In the genomic region with DNA sequence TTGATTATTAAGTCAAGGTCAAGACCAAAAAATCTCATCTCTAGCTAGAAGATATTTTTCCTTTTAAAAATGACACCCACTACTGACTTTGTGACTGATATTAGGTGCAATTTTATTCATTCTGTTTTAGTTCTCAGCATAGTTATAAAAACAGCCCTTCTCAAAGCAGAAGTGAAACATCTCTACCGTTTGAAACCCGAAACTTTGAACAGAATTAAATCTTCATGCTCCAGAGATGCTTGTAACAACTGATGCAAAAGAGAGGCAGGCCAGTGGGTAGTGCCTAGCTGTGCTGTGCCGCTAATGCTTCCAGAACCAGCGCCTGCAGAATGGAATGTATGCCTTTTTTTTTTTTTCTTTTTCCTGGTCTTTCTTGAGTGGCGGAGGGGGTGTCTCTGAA, we compare ENCODE assay signal across 23 mouse cellular contexts.
DNase-seq lines count a peak whose midpoint lies in the region; ATAC-seq and TF ChIP-seq lines count a peak whose summit lies in the region.
"Had no signal": no experiment of that assay in that cellular context is flagged by ENCODE, and none has a peak within 500 bp of the region (broad histone marks: within the 10 kb centered on the region; RNA-seq: fewer than 3 reads in every experiment).

No protein-coding gene starts in this region.

- WGBS in heart, embryonic 12.5 days = 36% methylated on average over 5 of the region's 5 CpGs
- 41% methylated on average over 5 of the region's 5 CpGs for WGBS in liver, postnatal 0 days (ENCODE audit: insufficient replicate concordance)
- WGBS in liver, embryonic 11.5 days = 35% methylated on average over 5 of the region's 5 CpGs
- WGBS in limb, embryonic 14.5 days = 12% methylated on average over 5 of the region's 5 CpGs

- TF ChIP-seq POLR2A in CH12.LX (IDR thresholded peaks at IDR 0.05; ENCODE audit: low read depth, low read length) = no peak
- TF ChIP-seq POLR2A in limb, embryonic 14.5 days (IDR thresholded peaks at IDR 0.05; ENCODE audit: borderline replicate concordance, extremely low read depth, insufficient read depth, insufficient read length) = no peak

- no peaks in the 10 kb centered on the region for H3K9me3 ChIP-seq in heart, embryonic 12.5 days (replicated peaks)
- no peaks in the 10 kb centered on the region for H3K9me3 ChIP-seq in liver, postnatal 0 days (ENCODE audit: low read length)
- H3K9me3 ChIP-seq in liver, embryonic 11.5 days (ENCODE audit: control insufficient read depth, low read length) = no peaks in the 10 kb centered on the region
- no peaks in the 10 kb centered on the region for H3K9me3 ChIP-seq in CH12.LX (replicated peaks; ENCODE audit: low read length)
- H3K9me3 ChIP-seq in limb, embryonic 14.5 days (ENCODE audit: control insufficient read depth, low read length) = no peaks in the 10 kb centered on the region
- H3K9me3 ChIP-seq: embryonic facial prominence, embryonic 15.5 days; forebrain, embryonic 12.5 days; heart, embryonic 13.5 days; hindbrain, embryonic 10.5 days; intestine, embryonic 15.5 days; liver, embryonic 15.5 days; lung, embryonic 15.5 days; midbrain, embryonic 13.5 days had no signal

- no peak; the same call in 1 of the 2 replicates for TF ChIP-seq RAD21 in CH12.LX (IDR thresholded peaks at IDR 0.05; ENCODE audit: low read depth, low read length)

- H3K27me3 ChIP-seq in heart, embryonic 12.5 days (replicated peaks) = peaks cover 87% of the 10 kb centered on the region
- H3K27me3 ChIP-seq in liver, postnatal 0 days (ENCODE audit: insufficient read depth, low read length) = peaks cover 50% of the 10 kb centered on the region
- H3K27me3 ChIP-seq in liver, embryonic 11.5 days (replicated peaks; ENCODE audit: control insufficient read depth, insufficient read depth, low read length) = peaks cover 95% of the 10 kb centered on the region
- H3K27me3 ChIP-seq in CH12.LX (replicated peaks) = no peaks in the 10 kb centered on the region
- H3K27me3 ChIP-seq in limb, embryonic 14.5 days (ENCODE audit: control insufficient read depth, insufficient read depth, low read length) = peaks cover 40% of the 10 kb centered on the region

- DNase-seq in heart, adult 8-10 months (ENCODE audit: low spot score) = no peak
- no peak for DNase-seq in liver, postnatal 0 days
- DNase-seq in liver, embryonic 11.5 days (ENCODE audit: low spot score) = no peak
- no peak for DNase-seq in CH12.LX (ENCODE audit: extremely low read depth)
- no peak for DNase-seq in limb, embryonic 14.5 days (ENCODE audit: low spot score)
- no peak for DNase-seq in cerebellum, postnatal 14 days
- no peak for DNase-seq in neural tube, embryonic 10.5 days (ENCODE audit: extremely low spot score, low spot score)
- DNase-seq: cerebellum, adult 9-10 months; gastrocnemius, postnatal 10 days; heart, postnatal 14 days; liver; lung, postnatal 36 days; thymus, postnatal 14 days had no signal

- H3K4me3 ChIP-seq in heart, embryonic 12.5 days = no peak overlapping the region
- no peak overlapping the region for H3K4me3 ChIP-seq in liver, postnatal 0 days (ENCODE audit: low read depth, low read length)
- no peak overlapping the region for H3K4me3 ChIP-seq in liver, embryonic 11.5 days (ENCODE audit: low read depth, low read length)
- H3K4me3 ChIP-seq in CH12.LX (replicated peaks in 1 of 3; ENCODE audit: low read depth in 2 of 3, low read length in 2 of 3, poor library complexity in 1 of 3) = no peak overlapping the region
- no peak overlapping the region for H3K4me3 ChIP-seq in limb, embryonic 14.5 days (replicated peaks; ENCODE audit: low read length)
- H3K4me3 ChIP-seq: forebrain, embryonic 12.5 days had no signal

- H3K4me1 ChIP-seq in heart, embryonic 12.5 days (replicated peaks) = peaks cover 44% of the 10 kb centered on the region
- H3K4me1 ChIP-seq in liver, postnatal 0 days (ENCODE audit: insufficient read depth) = peaks cover 9% of the 10 kb centered on the region; the same call in 1 of the 2 replicates
- peaks cover 12% of the 10 kb centered on the region for H3K4me1 ChIP-seq in liver, embryonic 11.5 days (replicated peaks; ENCODE audit: control insufficient read depth, insufficient read depth, low read length)
- peaks cover 6 to 24% of the 10 kb centered on the region in 2 experiments for H3K4me1 ChIP-seq in CH12.LX (ENCODE audit: control insufficient read depth in 1 of 2, insufficient read depth in 2 of 2)
- peaks cover 13% of the 10 kb centered on the region; the same call in 1 of the 2 replicates for H3K4me1 ChIP-seq in limb, embryonic 14.5 days (ENCODE audit: control insufficient read depth, insufficient read depth, low read length)
- H3K4me1 ChIP-seq: intestine, embryonic 15.5 days had no signal

- H3K79me2 ChIP-seq in CH12.LX (replicated peaks; ENCODE audit: control insufficient read depth, extremely low read depth, insufficient read depth, poor library complexity, severe bottlenecking) = peaks cover 46% of the 10 kb centered on the region

- in situ Hi-C loops in CH12.LX (cut with MboI; ENCODE audit: low pct_ligation_motif_present, low pct_unique_long_range_greater_than_20kb, low sequenced_read_pairs) = no loop called here

- ATAC-seq in heart, embryonic 12.5 days (ENCODE audit: insufficient number of reproducible peaks, low FRiP score) = no peak
- ATAC-seq in liver, postnatal 0 days = no peak
- ATAC-seq in liver, embryonic 11.5 days (replicated peaks; ENCODE audit: low FRiP score) = no peak
- no peak for ATAC-seq in limb, embryonic 14.5 days (ENCODE audit: low FRiP score, low read depth)
- ATAC-seq: hindbrain, embryonic 16.5 days; intestine, embryonic 15.5 days; midbrain, embryonic 13.5 days had no signal

- H3K9ac ChIP-seq in heart, embryonic 12.5 days = no peak overlapping the region
- no peak overlapping the region for H3K9ac ChIP-seq in liver, postnatal 0 days (replicated peaks)
- H3K9ac ChIP-seq in liver, embryonic 11.5 days (ENCODE audit: low read depth, low read length) = no peak overlapping the region
- H3K9ac ChIP-seq in CH12.LX (ENCODE audit: insufficient read depth, low read depth) = peak overlapping the region; percentile 84
- no peak overlapping the region for H3K9ac ChIP-seq in limb, embryonic 14.5 days (ENCODE audit: low read depth, low read length, severe bottlenecking)
- H3K9ac ChIP-seq: embryonic facial prominence, embryonic 15.5 days; forebrain, embryonic 12.5 days; intestine, embryonic 15.5 days; liver, embryonic 15.5 days; lung, embryonic 15.5 days; midbrain, embryonic 13.5 days had no signal

- no peak for TF ChIP-seq EP300 in liver, postnatal 0 days (IDR thresholded peaks at IDR 0.05; ENCODE audit: low read depth)
- peak; percentile 80 for TF ChIP-seq EP300 in CH12.LX (IDR thresholded peaks at IDR 0.05; ENCODE audit: low read length)

- peak overlapping the region; percentile 90; the same call in 1 of the 2 replicates for H3K4me2 ChIP-seq in heart, embryonic 12.5 days
- H3K4me2 ChIP-seq in liver, postnatal 0 days (ENCODE audit: low read depth, low read length) = no peak overlapping the region
- H3K4me2 ChIP-seq in liver, embryonic 11.5 days = no peak overlapping the region
- peak overlapping the region; percentile 97 for H3K4me2 ChIP-seq in CH12.LX (ENCODE audit: insufficient read depth, low read depth, poor library complexity, severe bottlenecking)
- H3K4me2 ChIP-seq in limb, embryonic 14.5 days (replicated peaks; ENCODE audit: low read depth, low read length, severe bottlenecking) = peak overlapping the region; percentile 80; the same call in 1 of the 2 replicates

- dilution Hi-C loops in CH12.LX (cut with MboI; ENCODE audit: extremely low pct_ligation_motif_present, extremely low pct_unique_long_range_greater_than_20kb, low sequenced_read_pairs) = no loop called here

- no peak overlapping the region for H3K27ac ChIP-seq in heart, embryonic 12.5 days (ENCODE audit: poor library complexity, severe bottlenecking)
- H3K27ac ChIP-seq in liver, postnatal 0 days (ENCODE audit: low read depth) = 0 out of 2 replicates have a peak overlapping the region, but pooled peaks have one; percentile 52
- H3K27ac ChIP-seq in liver, embryonic 11.5 days (ENCODE audit: low read depth, low read length) = no peak overlapping the region
- peak overlapping the region; percentile 53; the same call in 1 of the 2 replicates for H3K27ac ChIP-seq in CH12.LX (ENCODE audit: insufficient read depth, low read depth)
- H3K27ac ChIP-seq in limb, embryonic 14.5 days (replicated peaks; ENCODE audit: low read depth, low read length) = no peak overlapping the region
- H3K27ac ChIP-seq: embryonic facial prominence, embryonic 15.5 days; forebrain, embryonic 12.5 days; heart, embryonic 13.5 days; intestine, embryonic 15.5 days; liver, embryonic 15.5 days; lung, embryonic 15.5 days; midbrain, embryonic 13.5 days had no signal

- H3K36me3 ChIP-seq in heart, embryonic 12.5 days = no peaks in the 10 kb centered on the region
- H3K36me3 ChIP-seq in liver, postnatal 0 days (replicated peaks; ENCODE audit: insufficient read depth, low read length) = no peaks in the 10 kb centered on the region
- no peaks in the 10 kb centered on the region for H3K36me3 ChIP-seq in liver, embryonic 11.5 days (ENCODE audit: control insufficient read depth, insufficient read depth, low read length)
- H3K36me3 ChIP-seq in CH12.LX (replicated peaks in 1 of 2; ENCODE audit: control insufficient read depth in 1 of 2, insufficient read depth in 1 of 2, low read length in 1 of 2) = peaks cover 0 to 4% of the 10 kb centered on the region in 2 experiments
- no peaks in the 10 kb centered on the region for H3K36me3 ChIP-seq in limb, embryonic 14.5 days (ENCODE audit: control insufficient read depth, insufficient read depth, low read length)
- H3K36me3 ChIP-seq: embryonic facial prominence, embryonic 15.5 days; forebrain, embryonic 12.5 days; heart, embryonic 13.5 days; hindbrain, embryonic 10.5 days; intestine, embryonic 15.5 days; liver, embryonic 15.5 days; lung, embryonic 15.5 days; midbrain, embryonic 13.5 days had no signal

- no peak for TF ChIP-seq CTCF in liver, postnatal 0 days (IDR thresholded peaks at IDR 0.05; ENCODE audit: low read depth)
- TF ChIP-seq CTCF in CH12.LX (conservative IDR thresholded peaks at IDR 0.05 in 1 of 2, IDR thresholded peaks at IDR 0.05 in 1 of 2; ENCODE audit: low read depth in 2 of 2, low read length in 2 of 2) = no peak

TF ChIP-seq in CH12.LX, 34 proteins besides CTCF, POLR2A, EP300 and RAD21 (continues in another document):
- TF ChIP-seq GABPA (IDR thresholded peaks at IDR 0.05; ENCODE audit: insufficient replicate concordance, low read depth, low read length) (no peak), MEF2A (IDR thresholded peaks at IDR 0.05; ENCODE audit: borderline replicate concordance, low read depth, low read length) (no peak; the same call in 1 of the 2 replicates), BHLHE40 (IDR thresholded peaks at IDR 0.05; ENCODE audit: low read depth, low read length) (no peak), CHD2 (IDR thresholded peaks at IDR 0.05; ENCODE audit: low read length) (no peak), MXI1 (IDR thresholded peaks at IDR 0.05; ENCODE audit: low read depth, low read length) (no peak), ETS1 (conservative IDR thresholded peaks at IDR 0.05; ENCODE audit: low read depth, low read length) (no peak; the same call in 1 of the 2 replicates), MYC (IDR thresholded peaks at IDR 0.05; ENCODE audit: low read depth, low read length) (no peak), MAX (IDR thresholded peaks at IDR 0.05; ENCODE audit: low read length) (no peak), RCOR1 (conservative IDR thresholded peaks at IDR 0.05; ENCODE audit: low read depth, low read length) (no peak)

Comparison
In these comparisons a context has a peak if more than half of its experiments do, and no peak if none do; other contexts are left out.
1. H3K27ac ChIP-seq: peak in liver, postnatal 0 days (single experiment) and CH12.LX (single experiment); none in heart, embryonic 12.5 days (single experiment), liver, embryonic 11.5 days (single experiment) and limb, embryonic 14.5 days (single experiment).
2. H3K4me2 ChIP-seq: peak in heart, embryonic 12.5 days (single experiment), CH12.LX (single experiment) and limb, embryonic 14.5 days (single experiment); none in liver, postnatal 0 days (single experiment) and liver, embryonic 11.5 days (single experiment).